21 mouse cellular contexts compared by ENCODE assay signal in the genomic region with DNA sequence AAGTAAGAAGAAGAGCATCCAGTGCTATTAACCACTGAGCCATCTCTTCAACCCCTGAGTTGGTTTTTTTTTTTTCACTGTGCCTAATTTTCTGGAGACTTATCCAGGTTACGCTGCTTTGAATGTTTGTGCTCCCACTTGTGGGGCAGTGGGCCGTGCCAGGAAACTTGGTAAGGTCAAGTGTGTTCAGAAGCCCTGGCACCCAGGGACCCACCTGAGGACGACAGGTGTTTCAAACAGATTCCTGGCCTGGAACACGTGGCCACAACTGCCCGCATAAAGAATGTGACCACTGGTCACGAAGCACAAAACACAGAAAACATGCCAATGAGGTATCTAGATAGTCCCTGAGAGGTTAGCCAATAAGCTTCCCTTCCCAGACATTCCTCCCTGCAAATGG. TPM values are rescaled to one million over a fixed set of nuclear protein-coding genes. Genes with fewer than 3 reads are reported as not detected.
A peak's percentile ranks its signal among the peaks of the same experiment; 100 is the strongest.
DNase-seq lines count a peak whose midpoint lies in the region; TF ChIP-seq lines count a peak whose summit lies in the region.
"Had no signal": no experiment of that assay in that cellular context is flagged by ENCODE, and none has a peak within 500 bp of the region (broad histone marks: within the 10 kb centered on the region; RNA-seq: fewer than 3 reads in every experiment).

No protein-coding gene starts in this region.

- H3K27ac ChIP-seq in gastrocnemius, adult 2 months, result peak overlapping the region; percentile 53; the same call in 1 of the 2 replicates
- peak overlapping the region; percentile 70 for H3K27ac ChIP-seq in spleen, adult 2 months (ENCODE audit: insufficient read depth, low read length)
- H3K27ac ChIP-seq: embryonic facial prominence, embryonic 15.5 days; forebrain, embryonic 10.5 days; forebrain, embryonic 15.5 days; heart, embryonic 13.5 days; hindbrain, embryonic 15.5 days had no signal

- TF ChIP-seq CTCF in gastrocnemius, adult 2 months (IDR thresholded peaks at IDR 0.05), result no peak
- no peak for TF ChIP-seq CTCF in spleen, adult 2 months (IDR thresholded peaks at IDR 0.05; ENCODE audit: extremely low read depth, insufficient read depth, insufficient read length, insufficient replicate concordance)

- H3K27me3 ChIP-seq in spleen, adult 2 months (ENCODE audit: control insufficient read depth, insufficient read depth, low read length), result no peaks in the 10 kb centered on the region
- H3K27me3 ChIP-seq: CH12.LX; embryonic facial prominence, embryonic 15.5 days; forebrain, embryonic 15.5 days; heart, embryonic 13.5 days; hindbrain, embryonic 15.5 days; Patski had no signal

- WGBS in spleen, adult 2 months, result 89% methylated on average over 6 of the region's 6 CpGs

- H3K4me1 ChIP-seq in spleen, adult 2 months (ENCODE audit: control insufficient read depth, insufficient read depth, insufficient read length), result peaks cover 56% of the 10 kb centered on the region
- H3K4me1 ChIP-seq: hindbrain, embryonic 15.5 days had no signal

- intact Hi-C loops in gastrocnemius, adult 2 months (cut with DNase I), result no loop called here
- intact Hi-C loops in gastrocnemius, postnatal 36 days (cut with DNase I), result loop anchor here (5.0 kb wide), 1 partner anchor 39 kb away; no protein-coding TSS in a partner anchor

- no peak for DNase-seq in gastrocnemius, adult 2 months
- DNase-seq in gastrocnemius, postnatal 36 days, result no peak
- DNase-seq in spleen, adult 2 months (ENCODE audit: low read depth in 1 of 2, low spot score in 2 of 2), result no peak
- no peak for DNase-seq in spleen, adult 12 weeks (ENCODE audit: low spot score)
- peak; percentile 48 for DNase-seq in lung, postnatal 10 days
- peak; percentile 51 to 75 for DNase-seq in lung, postnatal 4 days
- no peak for DNase-seq in cerebellum, adult 9-10 months
- no peak for DNase-seq in cerebellum, postnatal 25 days
- DNase-seq: adrenal gland, adult 2 months; adrenal gland, postnatal 25 days; embryo, embryonic 11 days; gastrocnemius, postnatal 10 days; heart, postnatal 36 days had no signal

- H3K36me3 ChIP-seq in spleen, adult 2 months (ENCODE audit: control insufficient read depth, insufficient read depth, low read length), result no peaks in the 10 kb centered on the region
- H3K36me3 ChIP-seq: embryonic facial prominence, embryonic 15.5 days; forebrain, embryonic 10.5 days; forebrain, embryonic 15.5 days; heart, embryonic 13.5 days; hindbrain, embryonic 15.5 days had no signal

- TF ChIP-seq POLR2A in spleen, adult 2 months (IDR thresholded peaks at IDR 0.05; ENCODE audit: low read depth, low read length), result no peak

- H3K4me3 ChIP-seq in gastrocnemius, adult 2 months, result no peak overlapping the region
- no peak overlapping the region for H3K4me3 ChIP-seq in spleen, adult 2 months (ENCODE audit: extremely low read depth, insufficient read depth, insufficient read length)
- H3K4me3 ChIP-seq: embryonic facial prominence, embryonic 15.5 days; erythroblast, embryonic 14.5 days; forebrain, embryonic 10.5 days; forebrain, embryonic 15.5 days; heart, embryonic 13.5 days; hindbrain, embryonic 15.5 days had no signal

RNA-seq across cellular contexts. Expression of gene Rpl5, which starts 43.2 kb away (rescaled TPM):
- 10 to 100 TPM; 41.0 to 42.5 TPM for total RNA-seq in gastrocnemius, adult 2 months (2021)
- total RNA-seq in gastrocnemius, postnatal 36 days (2021), result 10 to 100 TPM; 28.8 to 36.7 TPM
- 24.1 and 29.9 TPM in 2 replicates for polyA plus RNA-seq in spleen, adult 2 months (2012; rRNA removed)

RNA-seq across cellular contexts. Expression of gene Fam69a, which starts 43.4 kb away (rescaled TPM):
- 10 to 100 TPM; 19.8 to 26.1 TPM for total RNA-seq in gastrocnemius, adult 2 months (2021)
- total RNA-seq in gastrocnemius, postnatal 36 days (2021), result 10 to 100 TPM; 21.8 to 23.6 TPM
- 1.6 and 2.2 TPM in 2 replicates for polyA plus RNA-seq in spleen, adult 2 months (2012; rRNA removed)

Comparison
In these comparisons a context has a peak if more than half of its experiments do, and no peak if none do; other contexts are left out.
1. DNase-seq: peak in lung, postnatal 10 days (single experiment) and lung, postnatal 4 days (2 of 2); none in gastrocnemius, adult 2 months (single experiment), gastrocnemius, postnatal 36 days (0 of 2), spleen, adult 2 months (0 of 2), spleen, adult 12 weeks (single experiment), cerebellum, adult 9-10 months (single experiment) and cerebellum, postnatal 25 days (0 of 2).